Mouse (Mus musculus) spleen, adult 2 months (tissue): ENCODE results near the gene 2310039H08Rik.

Experiments used
- CTCF ChIP-seq: fragments of 200-500 bp; IDR thresholded peaks from 2 replicates; pipeline ENCODE4 v1.5.1; 2011; ENCODE audit warnings: mild to moderate bottlenecking, inconsistent platforms; ENCODE audit not compliant: insufficient read depth, insufficient read length, insufficient replicate concordance; ENCODE audit errors: extremely low read depth
- POLR2A ChIP-seq: fragments of 200-500 bp; IDR thresholded peaks from 2 replicates; pipeline ENCODE4 v1.6.1; 2011; ENCODE audit warnings: low read depth, low read length, inconsistent platforms

- TF ChIP-seq CTCF (no peak), POLR2A (no peak)
Measured at GRCm38 (mm10) chr17:46772038-46772403, 414 bp upstream of the 2310039H08Rik start.
